Mouse (Mus musculus): ENCODE results near the gene Nufip1.
"Not testable (repeated sequence)": the region's sequence is repeated elsewhere in the genome, so short reads cannot be mapped to it uniquely, and the experiment has no call there.

The Nufip1 gene

DNA sequence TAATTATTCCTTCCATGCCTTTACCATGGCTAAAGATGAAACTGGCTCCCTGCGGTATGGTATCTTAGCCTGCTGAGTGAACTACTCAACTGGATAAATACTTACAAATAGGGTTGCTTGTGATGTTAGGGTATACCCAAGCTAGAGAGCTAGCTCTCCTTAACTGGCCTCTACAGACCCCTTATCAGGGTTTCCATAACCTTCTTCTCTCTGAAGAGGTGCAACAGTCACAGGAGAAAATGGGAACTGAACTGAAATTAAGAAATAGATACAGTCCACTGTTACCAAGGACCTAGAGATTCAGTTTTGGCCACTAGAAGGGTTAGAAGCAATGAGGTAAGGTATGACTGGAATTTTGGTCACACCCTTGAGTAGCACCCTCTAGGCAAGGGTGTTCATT lies 34.6 kb downstream of the Nufip1 start:
- DNase-seq (ENCODE audit: low read depth, low spot score) = peak; percentile 48

- DNase-seq (ENCODE audit: low read depth, low spot score) = no peak
Measured at GRCm38 (mm10) chr14:76145868-76146267, 35.2 kb downstream of the Nufip1 start.

DNA sequence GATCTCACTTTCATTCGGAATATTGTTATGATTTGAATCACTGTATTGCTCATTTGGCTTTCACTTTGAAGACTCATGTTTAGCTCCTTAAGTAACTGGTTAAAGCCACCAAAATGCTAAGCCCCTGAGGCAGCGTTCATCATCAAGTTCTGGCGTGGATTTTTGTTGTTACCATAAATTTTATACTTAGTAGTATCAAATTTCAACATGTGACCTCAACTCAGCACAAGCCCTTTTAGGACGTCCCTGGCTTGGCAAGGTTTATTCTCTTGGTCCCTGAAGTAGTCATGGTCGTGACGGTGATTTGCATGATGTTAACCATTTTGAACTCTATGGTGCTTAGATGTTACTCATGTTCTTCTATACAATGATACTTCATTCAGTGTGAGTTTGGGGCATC lies 36.4 kb downstream of the Nufip1 start:
- DNase-seq (ENCODE audit: low read depth, low spot score) = no peak

DNA sequence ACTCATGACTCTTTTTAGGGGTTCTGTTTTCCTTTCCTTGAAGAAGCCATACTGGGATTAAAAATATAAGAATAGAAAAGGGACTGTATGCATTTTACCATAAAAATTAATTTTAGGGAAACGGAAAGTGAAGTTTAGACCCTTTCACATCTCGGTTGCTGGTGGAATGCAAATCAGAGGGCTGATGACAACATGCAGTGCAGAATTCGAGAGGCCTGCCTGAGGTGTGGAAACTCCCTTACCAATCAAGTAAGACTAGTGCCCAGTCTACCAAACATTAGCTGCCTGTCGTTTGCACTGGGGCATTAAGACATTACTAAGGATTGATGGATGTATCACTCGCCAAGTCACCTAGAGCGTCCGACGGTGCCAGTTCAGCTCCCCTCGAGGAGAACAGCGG lies 37.6 kb downstream of the Nufip1 start:
- no peak for DNase-seq (ENCODE audit: low read depth, low spot score)

DNA sequence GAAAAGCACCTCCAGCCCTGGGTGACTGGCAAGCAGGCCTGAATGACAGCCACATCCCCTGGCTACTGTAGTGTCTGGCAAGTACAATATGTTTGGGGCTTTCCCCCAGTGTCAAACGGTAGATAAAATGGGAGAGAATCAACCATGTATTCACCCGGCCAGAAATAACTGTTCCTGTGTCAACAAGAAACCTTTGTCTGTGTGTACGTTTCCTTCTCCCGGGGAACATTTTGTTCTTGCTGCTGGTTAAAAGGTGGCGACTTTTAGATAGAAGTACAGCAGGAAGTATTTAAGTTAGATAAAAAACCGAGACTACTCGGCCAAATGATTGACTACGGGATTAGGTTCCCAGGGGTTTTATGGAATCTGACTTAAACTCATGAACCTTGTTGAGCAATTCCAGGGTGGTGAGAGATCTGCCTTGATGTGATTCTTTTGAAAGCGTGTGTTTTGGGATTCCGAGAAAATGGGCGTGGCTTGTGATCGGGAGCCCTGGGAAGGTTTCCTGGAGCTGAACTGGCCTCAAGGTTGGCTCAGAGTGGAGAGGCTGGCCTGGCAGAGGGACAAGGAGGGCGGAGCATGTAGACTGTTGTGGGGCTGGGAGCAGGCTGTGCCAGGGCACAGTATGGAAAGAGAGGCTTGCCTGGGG lies 39.0 kb downstream of the Nufip1 start:
- DNase-seq (ENCODE audit: low read depth, low spot score) = peak; percentile 82

- no peak for DNase-seq (ENCODE audit: low read depth, low spot score)
Measured at GRCm38 (mm10) chr14:76150499-76150898, 39.8 kb downstream of the Nufip1 start.

DNA sequence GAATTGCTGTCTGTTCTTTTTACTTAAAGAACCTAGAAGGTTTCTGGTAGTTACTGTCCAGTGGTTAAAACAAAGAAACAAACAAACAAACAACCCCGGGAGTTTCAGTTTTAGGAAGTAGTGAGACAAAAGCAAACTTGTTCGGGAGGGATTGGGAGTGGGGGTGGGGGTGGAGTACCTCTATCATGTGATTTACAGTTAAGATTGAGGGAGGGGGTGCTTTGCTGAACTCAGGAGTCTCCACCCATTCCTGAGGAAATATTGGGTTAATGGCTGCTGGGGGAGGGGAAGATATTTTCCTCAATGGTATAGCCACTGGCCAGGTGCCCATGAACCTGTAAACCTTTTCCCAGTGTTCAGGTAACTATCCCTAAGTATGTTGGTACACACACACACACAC lies 40.3 kb downstream of the Nufip1 start:
- DNase-seq (ENCODE audit: low read depth, low spot score) = peak; percentile 42

DNA sequence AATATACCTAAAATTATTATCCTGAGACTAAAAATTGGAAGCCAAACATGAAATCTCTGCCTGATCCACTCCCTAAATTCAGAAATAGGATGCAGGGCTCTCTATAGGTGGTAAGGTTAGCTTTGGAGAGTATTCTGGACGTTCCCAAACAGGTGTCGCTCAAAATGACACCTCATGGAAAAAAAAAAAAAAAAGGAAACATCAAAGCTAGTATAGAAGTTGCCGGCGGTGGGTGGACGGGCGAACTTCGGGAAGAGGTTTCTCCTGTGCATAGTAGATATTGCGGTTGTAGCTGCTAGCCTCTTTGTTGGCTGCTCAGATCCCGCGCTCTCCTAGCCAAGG lies 41.1 kb downstream of the Nufip1 start:
- DNase-seq (ENCODE audit: low read depth, low spot score) = no peak

GRCm38 (mm10) chr14:76152162-76153002 lies 41.7 kb downstream of the Nufip1 start:
- peak; percentile 92 for DNase-seq (ENCODE audit: low read depth, low spot score)

DNA sequence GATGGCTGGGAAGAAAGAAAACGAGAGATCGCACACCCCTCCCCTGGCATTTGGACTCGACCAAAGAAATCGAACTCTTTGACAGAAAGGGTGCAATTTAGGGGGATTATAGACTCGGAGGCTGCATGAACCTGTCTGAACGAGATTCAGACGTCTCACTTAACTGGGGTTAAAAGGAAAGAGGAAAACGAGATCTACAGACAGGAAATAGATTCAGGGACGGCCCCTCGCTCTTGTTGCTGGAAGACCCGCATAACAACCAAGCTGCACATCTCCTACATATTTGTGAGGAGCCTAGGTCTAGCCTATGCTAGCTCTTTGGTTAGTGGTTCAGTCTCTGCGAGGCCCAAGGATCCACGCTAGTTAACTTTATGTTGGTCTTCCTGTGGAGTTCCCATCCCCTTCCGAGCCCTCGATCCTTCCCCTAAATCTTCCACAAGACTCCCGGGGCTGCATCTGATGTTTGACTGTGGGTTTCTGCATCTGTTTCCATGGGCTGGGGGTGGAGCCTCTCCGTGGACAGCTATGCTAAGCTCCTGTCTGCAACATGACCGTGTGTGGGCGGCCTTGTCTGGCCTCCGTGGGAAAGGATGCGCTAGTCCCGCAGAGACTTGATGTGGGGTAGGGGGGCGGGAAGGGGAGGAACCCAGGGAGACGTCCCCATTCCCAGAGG lies 42.4 kb downstream of the Nufip1 start:
- DNase-seq (ENCODE audit: low read depth, low spot score) = no peak

DNA sequence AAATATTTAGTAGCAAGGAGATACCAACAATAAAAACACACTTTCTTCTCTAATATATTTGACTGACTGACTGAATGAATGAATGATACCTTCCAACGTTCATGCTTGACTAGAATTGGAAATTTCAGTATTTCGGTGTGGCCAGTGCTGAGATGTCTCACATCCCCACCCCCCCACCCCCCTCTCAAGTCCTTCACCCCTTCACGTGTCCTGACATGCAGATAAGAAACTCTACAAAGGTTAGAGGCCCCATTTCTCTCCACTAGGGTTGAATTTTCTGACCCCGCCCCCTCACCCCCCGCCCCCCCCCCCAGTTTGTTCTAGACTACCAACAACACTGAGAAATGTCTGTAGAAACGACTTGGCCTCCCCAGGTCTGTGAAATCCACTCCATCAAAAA lies 43.1 kb downstream of the Nufip1 start:
- no peak for DNase-seq (ENCODE audit: low read depth, low spot score)

- DNase-seq (ENCODE audit: low read depth, low spot score) = no peak
Measured at GRCm38 (mm10) chr14:76158192-76158785, 47.6 kb downstream of the Nufip1 start.

- DNase-seq (ENCODE audit: low read depth, low spot score) = not testable (repeated sequence)
Measured at GRCm38 (mm10) chr14:76160580-76160979, 49.9 kb downstream of the Nufip1 start.

- peak; percentile 60 for DNase-seq (ENCODE audit: low read depth, low spot score)
Measured at GRCm38 (mm10) chr14:76164236-76164635, 53.5 kb downstream of the Nufip1 start.

DNA sequence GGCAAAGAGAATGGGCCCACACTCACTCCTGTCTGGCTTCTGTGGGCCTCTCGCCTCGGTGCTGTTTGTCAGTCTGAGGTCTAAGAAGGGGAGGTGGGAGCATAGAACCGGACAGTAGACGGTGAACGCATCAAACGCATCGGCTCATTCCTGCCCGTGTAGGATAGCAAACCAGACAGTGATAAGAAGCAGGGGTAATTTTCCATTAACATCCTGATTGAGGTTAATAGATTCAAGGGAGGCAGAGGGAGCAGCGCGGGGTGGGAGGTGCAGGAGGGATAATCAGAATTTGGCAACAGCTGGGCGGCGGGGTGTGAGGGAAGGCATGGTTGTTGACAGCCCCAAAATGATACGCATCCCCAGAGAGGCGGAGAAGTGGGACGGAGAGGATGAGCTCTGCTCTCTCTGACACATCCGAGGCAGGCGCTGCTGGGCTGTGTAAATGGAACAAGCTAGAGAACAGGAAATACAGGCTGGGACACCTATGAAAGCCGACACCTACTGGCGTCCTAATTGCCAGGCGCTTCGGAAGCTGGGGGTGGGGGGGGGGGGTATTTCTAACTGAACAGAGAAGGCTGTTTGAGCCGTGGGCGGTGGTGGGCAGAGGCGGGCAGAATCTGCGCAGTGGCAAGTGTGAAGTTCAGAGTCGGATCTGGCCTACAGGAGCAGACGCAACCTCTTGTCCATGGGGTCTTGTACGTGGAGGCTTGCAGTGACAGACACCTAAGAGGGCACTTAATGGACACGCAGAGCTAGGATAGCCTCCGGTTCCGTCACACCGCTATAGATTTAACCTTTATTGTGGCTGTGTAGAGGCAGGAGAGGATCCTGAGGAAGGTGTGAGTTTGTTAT lies 54.4 kb downstream of the Nufip1 start:
- DNase-seq (ENCODE audit: low read depth, low spot score) = no peak

- DNase-seq (ENCODE audit: low read depth, low spot score) = no peak
Measured at GRCm38 (mm10) chr14:76169876-76170466, 59.3 kb downstream of the Nufip1 start.

- DNase-seq (ENCODE audit: low read depth, low spot score) = no peak
Measured at GRCm38 (mm10) chr14:76171285-76171684, 60.6 kb downstream of the Nufip1 start.

- no peak for DNase-seq (ENCODE audit: low read depth, low spot score)
Measured at GRCm38 (mm10) chr14:76174328-76174727, 63.6 kb downstream of the Nufip1 start.

- no peak for DNase-seq (ENCODE audit: low read depth, low spot score)
Measured at GRCm38 (mm10) chr14:76175808-76176207, 65.1 kb downstream of the Nufip1 start.

DNA sequence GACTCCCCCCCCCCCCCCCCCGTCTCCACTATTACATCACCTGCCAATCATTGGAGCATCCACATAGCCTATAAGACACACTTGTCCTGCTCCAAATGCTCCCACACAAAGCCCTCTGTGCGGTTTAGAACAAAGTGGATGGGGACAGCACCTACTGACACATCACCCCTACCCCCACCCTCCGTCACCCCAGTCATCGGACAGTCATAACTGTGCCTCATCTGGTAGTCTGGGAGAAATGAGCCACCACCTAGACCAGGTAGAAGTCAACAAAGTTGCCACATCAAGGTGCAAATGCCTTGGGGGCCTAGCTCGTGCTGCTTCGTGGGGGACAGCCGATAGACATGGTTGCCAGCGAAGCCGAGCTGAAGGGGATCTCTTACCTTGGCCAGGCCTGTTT lies 66.5 kb downstream of the Nufip1 start:
- DNase-seq (ENCODE audit: low read depth, low spot score) = no peak

- peak; percentile 39 for DNase-seq (ENCODE audit: low read depth, low spot score)
Measured at GRCm38 (mm10) chr14:76178447-76178846, 67.8 kb downstream of the Nufip1 start.
